Mouse (Mus musculus): ENCODE data around the gene Mog.
"Not testable (repeated sequence)": the region's sequence is repeated elsewhere in the genome, so short reads cannot be mapped to it uniquely, and the experiment has no call there.

Gene Mog

GRCm38 (mm10) chr17:36994528-36994927, 28.7 kb downstream of the Mog start:
- no peak for DNase-seq (ENCODE audit: low spot score in 2 of 2)

- DNase-seq (ENCODE audit: low spot score in 2 of 2) = no peak
These were observed 29.4 kb downstream of the Mog start for GRCm38 (mm10) chr17:36993770-36994325.

GRCm38 (mm10) chr17:36992336-36993104, 30.7 kb downstream of the Mog start:
- DNase-seq (ENCODE audit: low spot score in 2 of 2) = no peak

- not testable (repeated sequence) for DNase-seq (ENCODE audit: low spot score in 2 of 2)
These were observed 32.6 kb downstream of the Mog start for GRCm38 (mm10) chr17:36990630-36991029.

- DNase-seq (ENCODE audit: low spot score in 2 of 2) = no peak
These were observed 33.8 kb downstream of the Mog start, which contains the start of gene H2-M5 for GRCm38 (mm10) chr17:36989437-36989836. Gene H2-M5, minus strand, starts transcription at chr17:36989537.

- DNase-seq (ENCODE audit: low spot score in 2 of 2) = no peak
These were observed 34.7 kb downstream of the Mog start for GRCm38 (mm10) chr17:36988475-36988874.

GRCm38 (mm10) chr17:36982253-36983155, 40.7 kb downstream of the Mog start:
- DNase-seq (ENCODE audit: low spot score in 2 of 2) = no peak

GRCm38 (mm10) chr17:36981845-36982244, 41.4 kb downstream of the Mog start:
- no peak for DNase-seq (ENCODE audit: low spot score in 2 of 2)

GRCm38 (mm10) chr17:36981221-36981813, 41.9 kb downstream of the Mog start, which contains the start of gene 2410137M14Rik:
Gene 2410137M14Rik, minus strand, starts transcription at chr17:36981237.
- no peak for DNase-seq (ENCODE audit: low spot score in 2 of 2)

GRCm38 (mm10) chr17:36973271-36973787, 49.9 kb downstream of the Mog start:
- DNase-seq (ENCODE audit: low spot score in 2 of 2) = no peak

GRCm38 (mm10) chr17:36972791-36973190, 50.4 kb downstream of the Mog start:
- no peak for DNase-seq (ENCODE audit: low spot score in 2 of 2)

- no peak for DNase-seq (ENCODE audit: low spot score in 2 of 2)
These were observed 51.9 kb downstream of the Mog start for GRCm38 (mm10) chr17:36971172-36971850.

GRCm38 (mm10) chr17:36970316-36970890, 52.8 kb downstream of the Mog start:
- no peak for DNase-seq (ENCODE audit: low spot score in 2 of 2)

GRCm38 (mm10) chr17:36966875-36967274, 56.3 kb downstream of the Mog start:
- DNase-seq (ENCODE audit: low spot score in 2 of 2) = no peak

- no peak for DNase-seq (ENCODE audit: low spot score in 2 of 2)
These were observed 62.1 kb downstream of the Mog start for GRCm38 (mm10) chr17:36961125-36961524.
